Mouse (Mus musculus) small intestine, adult 2 months (tissue): ENCODE results near the gene Phospho2. TPM values are rescaled to one million over a fixed set of nuclear protein-coding genes. Genes with fewer than 3 reads are reported as not detected.
"Not testable (repeated sequence)": the region's sequence is repeated elsewhere in the genome, so short reads cannot be mapped to it uniquely, and the experiment has no call there.

ENCODE experiments used
- H3K27ac ChIP-seq: fragments of 200-500 bp; 2 replicates; pipeline ENCODE4 v1.5.1; 2012; ENCODE audit warnings: low read depth, low read length, control low read depth, inconsistent platforms; ENCODE audit not compliant: insufficient read depth
- H3K27me3 ChIP-seq: fragments of 200-500 bp; 2 replicates; pipeline ENCODE4 v1.6.1; 2012; ENCODE audit warnings: mild to moderate bottlenecking, moderate library complexity, low read length, inconsistent platforms; ENCODE audit not compliant: control insufficient read depth, insufficient read depth
- H3K36me3 ChIP-seq: fragments of 200-500 bp; 2 replicates; pipeline ENCODE4 v1.6.1; 2012; ENCODE audit warnings: mild to moderate bottlenecking, low read length, control low read depth, inconsistent platforms; ENCODE audit not compliant: control insufficient read depth, insufficient read depth
- H3K4me1 ChIP-seq: fragments of 200-500 bp; 2 replicates; pipeline ENCODE4 v1.6.1; 2012; ENCODE audit warnings: low read length, inconsistent platforms, mixed read lengths; ENCODE audit not compliant: control insufficient read depth, insufficient read depth, insufficient read length
- H3K4me3 ChIP-seq: fragments of 200-500 bp; 2 replicates; pipeline ENCODE4 v1.5.1; 2012; ENCODE audit warnings: low read depth, mild to moderate bottlenecking, control low read depth, inconsistent platforms, low read length, moderate library complexity
- CTCF ChIP-seq: fragments of 200-500 bp; IDR thresholded peaks from 2 replicates; pipeline ENCODE4 v1.5.1; 2012; ENCODE audit warnings: low read depth, mild to moderate bottlenecking, control low read depth, inconsistent platforms, low read length, moderate library complexity, mixed read lengths; ENCODE audit not compliant: insufficient replicate concordance, insufficient read length; ENCODE audit errors: extremely low read depth
- POLR2A ChIP-seq: fragments of 200-500 bp; IDR thresholded peaks from 2 replicates; pipeline ENCODE4 v1.6.1; 2012; ENCODE audit warnings: low read depth, mild to moderate bottlenecking, control low read depth, inconsistent platforms, low read length, moderate library complexity
- WGBS: fragments of 180-500 bp; shearing (Covaris S2); methylation state at CpG from one replicate; pipeline ENCODE4 v1.1.7; 2018; 5-methylcytosine and 5-hydroxymethylcytosine counted together
- polyA plus RNA-seq: library from polyadenylated mRNA; depleted of rRNA; stranded (reverse); fragments of >200 nt; gene quantifications from 2 replicates; pipeline ENCODE4 v1.2.3, GENCODE M21; 2012

Phospho2 gene
- polyA plus RNA-seq, 1 experiment: 77.7 TPM

DNA sequence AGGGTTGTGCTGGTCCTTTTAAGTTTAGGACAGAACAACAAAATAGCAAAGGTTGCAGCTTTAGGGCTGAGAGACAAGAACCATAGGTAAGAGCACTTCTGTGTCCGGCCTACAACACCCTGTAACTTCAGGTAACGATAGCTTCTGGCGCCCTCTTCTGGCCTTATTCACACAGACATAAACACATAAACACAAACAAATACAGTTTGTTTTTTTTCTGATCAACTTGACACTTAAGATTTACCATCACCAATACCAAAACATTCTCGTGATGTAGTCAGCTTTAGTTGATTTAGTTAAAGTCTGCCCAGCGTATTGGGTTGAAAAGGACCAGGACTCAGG, 10.6 kb upstream of the Phospho2 start:
- TF ChIP-seq POLR2A: no peak
- TF ChIP-seq CTCF: no peak
- no peak overlapping the region for H3K27ac ChIP-seq
- 52% methylated on average over 5 of the region's 5 CpGs for WGBS
- no peak overlapping the region for H3K4me3 ChIP-seq
- no peaks in the 10 kb centered on the region for H3K36me3 ChIP-seq
- no peaks in the 10 kb centered on the region for H3K4me1 ChIP-seq
- no peaks in the 10 kb centered on the region for H3K27me3 ChIP-seq

DNA sequence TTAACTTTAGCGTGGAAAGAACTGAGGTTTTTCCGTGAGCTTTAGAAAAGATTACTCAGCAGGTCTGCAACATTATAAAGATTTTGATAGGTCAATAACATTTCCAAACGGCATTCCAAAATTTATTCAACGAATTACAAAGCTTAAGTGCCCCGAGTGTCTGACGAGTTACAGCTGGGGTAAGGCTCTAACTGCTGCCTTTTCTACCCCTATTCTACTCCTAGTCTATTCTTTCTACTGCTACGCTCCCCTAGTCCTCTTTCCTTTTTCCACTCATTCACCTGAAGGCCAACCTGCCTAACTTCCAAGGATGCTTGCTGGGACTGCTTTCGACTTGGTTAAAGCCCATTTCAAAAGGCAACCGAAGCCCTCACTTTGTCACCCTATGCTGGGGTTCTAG, 449 bp upstream of the Phospho2 start:
- H3K4me1 ChIP-seq: peaks cover 2% of the 10 kb centered on the region; the same call in 1 of the 2 replicates
- peaks cover 13% of the 10 kb centered on the region for H3K36me3 ChIP-seq
- H3K27me3 ChIP-seq: no peaks in the 10 kb centered on the region
- H3K4me3 ChIP-seq: peak overlapping the region; percentile 81
- 17% methylated on average over 9 of the region's 9 CpGs for WGBS
- H3K27ac ChIP-seq: 0 out of 2 replicates have a peak overlapping the region, but pooled peaks have one; percentile 6
- no peak for TF ChIP-seq CTCF
- TF ChIP-seq POLR2A: no peak

DNA sequence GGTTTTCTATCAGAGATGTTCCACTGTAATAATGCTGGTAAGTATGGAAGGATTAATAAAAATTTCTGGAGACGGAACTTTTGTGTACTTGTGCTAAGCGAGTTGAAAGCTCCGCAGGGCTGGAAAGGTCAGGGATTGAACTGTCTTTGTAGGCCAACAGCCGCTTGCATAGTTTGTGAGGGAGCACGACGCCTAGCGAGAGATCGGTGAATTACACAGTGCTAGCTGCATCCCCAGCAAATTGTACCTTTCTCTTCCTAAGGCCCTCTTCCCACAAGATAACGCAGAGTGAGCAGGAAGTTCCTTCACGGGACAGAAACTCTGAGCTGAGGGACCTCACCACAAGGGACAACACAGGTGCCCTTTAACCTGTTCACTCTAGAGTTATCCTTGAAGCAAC, 862 bp downstream of the Phospho2 start:
- H3K27ac ChIP-seq: peak overlapping the region; percentile 71
- no peaks in the 10 kb centered on the region for H3K27me3 ChIP-seq
- peaks cover 21% of the 10 kb centered on the region for H3K36me3 ChIP-seq
- WGBS: 1% methylated on average over 10 of the region's 10 CpGs
- TF ChIP-seq POLR2A (no peak; the same call in 1 of the 2 replicates), CTCF (peak; percentile 83; the same call in 1 of the 2 replicates)
- peak overlapping the region; percentile 5; the same call in 1 of the 2 replicates for H3K4me3 ChIP-seq
- H3K4me1 ChIP-seq: peaks cover 2% of the 10 kb centered on the region; the same call in 1 of the 2 replicates

DNA sequence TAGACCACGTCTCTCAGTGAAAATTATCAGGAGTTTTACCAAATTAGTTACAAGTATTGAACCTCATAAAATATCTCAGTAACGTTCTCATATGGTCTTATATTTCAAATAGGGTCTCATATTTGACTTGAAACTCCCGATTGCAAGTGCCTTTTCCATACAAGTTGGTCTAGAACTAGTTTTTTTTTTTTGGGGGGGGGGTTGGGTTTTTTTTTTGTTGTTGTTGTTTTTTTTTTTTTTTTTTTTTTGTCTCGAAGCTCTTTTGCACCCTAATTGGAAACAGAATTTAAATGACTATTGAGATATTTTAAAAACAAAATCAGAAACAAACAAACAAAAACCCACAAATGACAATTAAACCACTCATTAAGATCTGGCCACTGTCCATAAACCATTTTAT, 1.3 kb downstream of the Phospho2 start:
- no peaks in the 10 kb centered on the region for H3K27me3 ChIP-seq
- H3K27ac ChIP-seq: no peak overlapping the region
- H3K36me3 ChIP-seq: peaks cover 26% of the 10 kb centered on the region
- no peak overlapping the region for H3K4me3 ChIP-seq
- WGBS: 48% methylated on average over 4 of the region's 4 CpGs
- H3K4me1 ChIP-seq: peaks cover 2% of the 10 kb centered on the region; the same call in 1 of the 2 replicates
- TF ChIP-seq CTCF (no peak), POLR2A (no peak)

DNA sequence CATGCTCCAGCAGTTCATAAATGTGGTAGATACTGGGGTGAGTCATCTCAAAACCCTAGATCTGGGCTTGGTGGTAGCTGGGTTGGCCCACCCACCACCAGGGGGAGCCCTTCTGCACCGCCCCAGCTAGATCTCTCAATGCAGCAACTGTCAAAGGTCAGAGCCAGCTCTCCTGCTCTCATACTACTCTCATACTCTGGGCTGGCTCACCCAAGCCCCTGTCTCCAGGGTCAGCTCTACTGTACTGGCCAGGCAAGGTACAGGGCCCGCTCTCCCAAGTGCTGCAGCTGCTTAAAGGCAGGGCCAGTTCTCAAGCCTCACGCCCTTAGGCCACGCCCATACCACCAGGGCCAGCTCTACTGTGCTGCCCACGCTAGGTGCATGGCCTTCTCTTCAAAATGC, 13.5 kb downstream of the Phospho2 start:
- Histone ChIP-seq H3K4me1 (peaks cover 4% of the 10 kb centered on the region), H3K27me3 (no peaks in the 10 kb centered on the region), H3K4me3 (peak overlapping the region; percentile 65), H3K27ac (no peak overlapping the region), H3K36me3 (no peaks in the 10 kb centered on the region)
- WGBS: 24% methylated on average over 5 of the region's 5 CpGs
- TF ChIP-seq CTCF (peak; percentile 97), POLR2A (0 out of 2 replicates have a peak, but pooled peaks have one; percentile 30)

DNA sequence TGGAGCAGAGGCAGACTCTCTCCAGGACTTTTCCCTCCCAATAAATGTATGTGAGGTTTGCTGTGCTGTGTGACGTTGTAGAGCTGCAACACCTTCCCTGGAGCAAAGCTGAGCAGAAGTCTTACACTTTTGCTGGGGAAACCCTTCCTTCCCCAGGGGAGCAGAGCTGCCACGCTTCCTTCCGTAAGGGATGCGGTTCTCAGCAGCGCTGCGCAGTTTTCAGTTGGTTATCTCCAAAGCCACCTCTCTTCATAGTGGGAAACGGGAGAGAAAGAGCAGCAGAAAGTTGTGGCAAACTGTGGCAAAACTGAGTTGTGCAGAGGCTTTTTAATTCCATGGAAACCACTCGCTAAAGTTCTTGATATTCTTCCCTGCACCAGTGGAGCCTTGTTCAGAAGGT, 14.3 kb downstream of the Phospho2 start:
- H3K4me3 ChIP-seq: no peak overlapping the region
- no peak for TF ChIP-seq CTCF
- TF ChIP-seq POLR2A: no peak
- 90% methylated on average over 8 of the region's 8 CpGs for WGBS
- no peaks in the 10 kb centered on the region for H3K36me3 ChIP-seq
- peaks cover 4% of the 10 kb centered on the region for H3K4me1 ChIP-seq
- no peak overlapping the region for H3K27ac ChIP-seq
- H3K27me3 ChIP-seq: no peaks in the 10 kb centered on the region

DNA sequence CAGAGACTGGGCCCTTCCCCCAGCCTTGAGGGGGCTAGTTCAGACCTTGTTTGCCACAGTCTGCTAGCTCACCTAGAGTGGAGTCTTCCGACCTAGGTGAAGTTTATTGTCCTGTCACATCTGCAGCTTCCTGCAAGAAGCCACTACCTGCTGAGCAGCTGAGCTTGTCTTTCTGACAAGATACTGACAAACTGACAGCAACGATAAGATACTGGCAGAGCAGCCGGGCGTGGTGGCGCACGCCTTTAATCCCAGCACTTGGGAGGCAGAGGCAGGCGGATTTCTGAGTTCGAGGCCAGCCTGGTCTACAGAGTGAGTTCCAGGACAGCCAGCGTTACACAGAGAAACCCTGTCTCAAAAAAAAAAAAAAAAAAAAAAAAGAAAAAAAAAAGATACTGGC, 15.2 kb downstream of the Phospho2 start:
- not testable (repeated sequence) for H3K36me3 ChIP-seq, H3K4me3 ChIP-seq, H3K27ac ChIP-seq, H3K4me1 ChIP-seq, H3K27me3 ChIP-seq
- WGBS: 83% methylated on average over 8 of the region's 9 CpGs

DNA sequence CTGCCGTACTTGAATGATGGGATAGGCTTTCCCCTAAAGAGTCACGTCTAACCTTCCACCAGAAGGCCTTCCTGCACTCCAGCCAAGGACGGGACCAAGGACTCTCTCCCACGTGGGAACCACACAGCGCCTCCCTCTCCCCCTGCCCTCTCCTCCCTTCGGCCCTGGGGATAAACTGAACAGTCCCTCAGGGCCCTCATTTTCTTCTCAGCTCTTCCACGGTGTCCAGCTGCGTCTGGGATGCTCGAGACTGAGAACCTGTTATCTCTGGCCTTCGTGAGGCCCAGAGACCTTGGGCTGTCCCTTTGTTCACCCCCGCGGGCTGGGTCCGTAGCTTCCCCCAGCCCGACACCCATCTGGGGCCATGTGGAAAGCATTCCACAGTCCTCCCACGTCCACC, 20.7 kb downstream of the Phospho2 start:
- Histone ChIP-seq H3K4me3 (no peak overlapping the region), H3K27ac (no peak overlapping the region), H3K36me3 (no peaks in the 10 kb centered on the region), H3K4me1 (no peaks in the 10 kb centered on the region), H3K27me3 (no peaks in the 10 kb centered on the region)
- WGBS: 74% methylated on average over 15 of the region's 15 CpGs
- TF ChIP-seq POLR2A: no peak
- TF ChIP-seq CTCF: no peak

DNA sequence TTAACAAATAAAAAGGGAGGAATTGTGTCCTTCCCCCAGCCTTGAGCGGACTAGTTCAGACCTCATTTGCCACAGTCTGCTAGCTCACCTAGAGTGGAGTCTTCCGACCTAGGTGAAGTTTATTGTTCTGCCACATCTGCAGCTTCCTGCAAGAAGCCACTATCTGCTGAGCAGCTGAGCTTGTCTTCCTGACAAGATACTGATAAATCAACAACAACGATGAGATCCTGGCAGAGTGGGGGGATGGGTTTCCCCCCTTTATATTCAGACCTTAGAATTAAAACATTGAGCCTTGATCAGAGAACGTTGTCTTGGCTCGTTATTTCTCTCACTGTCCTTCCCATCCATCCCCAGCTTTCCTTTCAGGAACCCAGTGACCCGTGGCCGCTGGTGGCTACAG, 21.9 kb downstream of the Phospho2 start:
- H3K27ac ChIP-seq, H3K4me1 ChIP-seq, H3K27me3 ChIP-seq, H3K4me3 ChIP-seq, H3K36me3 ChIP-seq: not testable (repeated sequence)
- 61% methylated on average over 7 of the region's 7 CpGs for WGBS
